Mouse (Mus musculus) neural tube, embryonic 11.5 days (tissue): ENCODE results near the gene Patl2. TPM values are rescaled to one million over a fixed set of nuclear protein-coding genes. Genes with fewer than 3 reads are reported as not detected.

ENCODE experiments used
- ATAC-seq: fragments of 200-750 bp; cut with Nextera tagmentation; 2 replicates; pipeline ENCODE4 v1.8.0; 2017; ENCODE audit warnings: moderate number of reproducible peaks, mild to moderate bottlenecking, moderate TSS enrichment, moderate library complexity; ENCODE audit not compliant: insufficient read depth, low FRiP score, low TSS enrichment
- DNase-seq: peaks from one replicate; pipeline ENCODE4 v3.0.0-alpha.2; 2015; ENCODE audit warnings: low spot score
- H3K27ac ChIP-seq: fragments of 300-500 bp; sonication (generic); 2 replicates; pipeline ENCODE4 v1.5.1; 2014; ENCODE audit warnings: low read depth, mild to moderate bottlenecking, low read length
- H3K27me3 ChIP-seq: fragments of 300-500 bp; sonication (generic); 2 replicates; pipeline ENCODE4 v1.6.1; 2014; ENCODE audit warnings: mild to moderate bottlenecking, low read length, mixed read lengths; ENCODE audit not compliant: control insufficient read depth, insufficient read depth
- H3K36me3 ChIP-seq: fragments of 300-500 bp; sonication (generic); 2 replicates; pipeline ENCODE4 v1.6.1; 2014; ENCODE audit warnings: mild to moderate bottlenecking, low read length, moderate library complexity, mixed read lengths; ENCODE audit not compliant: control insufficient read depth, insufficient read depth
- H3K4me1 ChIP-seq: fragments of 300-500 bp; sonication (generic); 2 replicates; pipeline ENCODE4 v1.6.1; 2014; ENCODE audit warnings: low read length, mixed read lengths; ENCODE audit not compliant: control insufficient read depth, insufficient read depth
- H3K4me2 ChIP-seq: fragments of 300-500 bp; sonication (generic); 2 replicates; pipeline ENCODE4 v1.6.1; 2014; ENCODE audit warnings: low read depth, mild to moderate bottlenecking, moderate library complexity
- H3K4me3 ChIP-seq: fragments of 300-500 bp; sonication (generic); 2 replicates; pipeline ENCODE4 v1.5.1; 2014; ENCODE audit warnings: low read depth, low read length
- H3K9ac ChIP-seq: fragments of 300-500 bp; sonication (generic); 2 replicates; pipeline ENCODE4 v1.6.1; 2014; ENCODE audit warnings: mild to moderate bottlenecking, low read length
- H3K9me3 ChIP-seq: fragments of 300-500 bp; sonication (generic); 2 replicates; pipeline ENCODE4 v1.6.1; 2016; ENCODE audit warnings: low read length; ENCODE audit not compliant: control insufficient read depth
- WGBS: fragments of 180-500 bp; shearing (Covaris S2); extraction: QIAGEN DNeasy Blood & Tissue Kit; methylation state at CpG from one replicate; pipeline ENCODE4 v1.1.7; 2014; 5-methylcytosine and 5-hydroxymethylcytosine counted together
- polyA plus RNA-seq: library from polyadenylated mRNA; unstranded; fragments of >200 nt; fragmentation: Nextera tagmentation; extraction: Ambion mirVana; gene quantifications from 2 replicates; pipeline ENCODE4 v1.2.1, GENCODE M21; 2014

Patl2 gene
- polyA plus RNA-seq, 1 experiment from 2014 or later: not detected

DNA sequence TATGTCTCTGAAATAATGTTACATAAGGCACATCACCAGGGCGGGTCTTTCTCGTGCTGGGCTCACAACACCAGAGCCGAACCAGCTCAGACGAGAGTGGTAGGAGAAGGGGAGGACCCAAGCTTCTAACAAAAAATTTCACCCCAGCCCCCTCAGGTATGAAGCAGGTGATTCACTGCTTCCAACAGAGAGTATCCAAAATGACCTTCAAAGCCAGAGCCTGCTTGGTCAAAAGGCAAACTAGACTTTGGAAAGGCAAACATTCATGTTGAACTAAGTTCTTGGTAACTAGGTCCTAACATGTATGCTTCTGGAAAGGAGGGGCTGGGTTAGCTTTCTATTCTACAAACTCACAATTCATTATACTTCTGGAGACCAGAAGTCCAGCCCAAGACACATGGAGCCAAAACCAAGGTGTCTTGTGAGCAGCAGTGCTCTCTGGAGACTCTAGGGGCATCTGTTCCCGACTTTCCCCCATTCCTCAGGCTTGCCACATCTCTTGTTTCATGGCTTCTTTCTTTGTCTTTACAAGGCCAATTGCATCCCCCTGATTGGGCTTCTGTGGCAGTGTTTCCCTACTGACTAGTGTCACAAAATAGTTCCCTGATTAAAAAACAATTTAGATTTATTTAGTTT, 44.5 kb downstream of the Patl2 start:
- Histone ChIP-seq H3K9ac (no peak overlapping the region), H3K27ac (no peak overlapping the region), H3K27me3 (no peaks in the 10 kb centered on the region), H3K4me3 (no peak overlapping the region), H3K36me3 (no peaks in the 10 kb centered on the region), H3K9me3 (no peaks in the 10 kb centered on the region), H3K4me1 (no peaks in the 10 kb centered on the region), H3K4me2 (no peak overlapping the region)
- 76% methylated on average over 5 of the region's 5 CpGs for WGBS
- ATAC-seq: no peak
- DNase-seq: no peak

DNA sequence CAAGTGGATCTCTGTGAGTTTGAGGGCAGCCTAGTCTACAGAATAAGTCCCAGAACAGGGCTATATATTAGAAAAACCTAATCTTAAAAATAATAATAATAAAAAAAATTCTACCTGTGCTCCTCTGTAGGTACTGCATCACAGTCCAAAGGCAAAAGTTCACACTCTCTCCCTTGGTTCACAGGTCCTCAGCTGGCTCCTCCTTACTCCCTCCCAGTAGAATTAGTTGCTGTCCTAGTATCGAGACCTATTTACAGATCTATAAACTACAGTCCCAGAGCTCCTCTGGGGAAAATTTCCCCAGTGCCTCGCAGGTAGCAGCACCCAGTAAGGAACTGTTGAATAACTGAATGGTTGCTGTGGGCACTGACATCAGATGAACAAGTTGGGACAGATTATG, 45.2 kb downstream of the Patl2 start:
- Histone ChIP-seq H3K4me1 (no peaks in the 10 kb centered on the region), H3K9me3 (no peaks in the 10 kb centered on the region), H3K4me3 (no peak overlapping the region), H3K4me2 (no peak overlapping the region), H3K27ac (no peak overlapping the region), H3K9ac (no peak overlapping the region), H3K36me3 (no peaks in the 10 kb centered on the region), H3K27me3 (no peaks in the 10 kb centered on the region)
- DNase-seq (no peak), ATAC-seq (no peak)
- 76% methylated on average over 2 of the region's 2 CpGs for WGBS

DNA sequence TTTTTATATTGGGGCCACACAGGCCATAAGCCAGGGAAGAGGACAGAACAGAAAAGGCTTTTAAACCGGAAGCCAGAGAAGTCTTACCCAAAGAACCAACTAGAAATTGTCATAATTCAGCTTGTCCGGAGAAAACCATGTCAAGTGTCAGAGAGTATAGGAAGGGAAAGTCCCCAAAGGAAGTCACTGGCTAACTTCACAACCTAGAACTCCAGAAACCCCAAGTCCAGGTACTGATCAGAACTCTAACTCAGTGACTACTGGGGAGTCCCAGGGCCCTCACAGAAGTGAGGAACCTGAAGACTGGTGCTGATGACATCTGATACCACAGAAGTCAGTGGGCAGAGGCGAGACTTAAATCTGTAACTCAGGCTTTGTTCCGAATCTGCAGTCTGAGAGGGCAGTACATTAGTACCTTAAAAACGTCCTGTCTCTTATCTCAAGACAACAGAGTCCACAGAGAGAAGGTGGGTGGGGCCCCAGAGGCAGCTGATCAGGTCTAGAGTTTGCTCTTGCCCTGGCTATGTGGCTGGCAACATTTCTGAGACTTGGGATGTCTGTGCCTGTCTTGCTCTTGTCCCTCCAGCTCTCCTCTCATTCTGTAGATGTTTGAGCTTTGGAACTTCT, 48.0 kb downstream of the Patl2 start:
- ATAC-seq: no peak
- Histone ChIP-seq H3K9ac (no peak overlapping the region), H3K4me3 (no peak overlapping the region), H3K27ac (no peak overlapping the region), H3K4me2 (no peak overlapping the region), H3K27me3 (no peaks in the 10 kb centered on the region), H3K9me3 (no peaks in the 10 kb centered on the region), H3K4me1 (no peaks in the 10 kb centered on the region), H3K36me3 (no peaks in the 10 kb centered on the region)
- WGBS: 64% methylated on average over 5 of the region's 5 CpGs
- DNase-seq: no peak

DNA sequence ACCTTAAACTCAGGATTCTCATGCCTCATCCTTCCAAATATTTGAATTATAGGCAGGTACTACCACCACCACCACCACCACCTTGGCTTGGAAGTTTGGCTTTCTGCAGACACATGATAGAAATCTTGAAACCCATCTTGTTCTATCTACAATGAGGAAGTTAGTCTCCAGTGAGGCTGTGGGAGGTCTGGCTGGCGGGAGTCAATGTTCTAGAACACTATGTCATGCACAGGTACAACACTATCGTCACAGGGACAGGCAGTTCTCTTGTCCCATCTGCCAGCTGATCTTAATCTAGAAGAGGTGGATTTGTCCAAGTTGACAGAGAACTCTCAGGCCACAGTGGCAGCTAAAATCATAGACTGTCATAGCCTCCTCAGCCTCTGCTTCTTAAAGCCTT, 53.4 kb downstream of the Patl2 start:
- Histone ChIP-seq H3K9ac (no peak overlapping the region), H3K4me2 (no peak overlapping the region), H3K9me3 (no peaks in the 10 kb centered on the region), H3K27ac (no peak overlapping the region), H3K36me3 (no peaks in the 10 kb centered on the region), H3K4me3 (no peak overlapping the region), H3K4me1 (no peaks in the 10 kb centered on the region), H3K27me3 (no peaks in the 10 kb centered on the region)
- DNase-seq (no peak), ATAC-seq (no peak)
- 83% methylated on average over 2 of the region's 2 CpGs for WGBS

DNA sequence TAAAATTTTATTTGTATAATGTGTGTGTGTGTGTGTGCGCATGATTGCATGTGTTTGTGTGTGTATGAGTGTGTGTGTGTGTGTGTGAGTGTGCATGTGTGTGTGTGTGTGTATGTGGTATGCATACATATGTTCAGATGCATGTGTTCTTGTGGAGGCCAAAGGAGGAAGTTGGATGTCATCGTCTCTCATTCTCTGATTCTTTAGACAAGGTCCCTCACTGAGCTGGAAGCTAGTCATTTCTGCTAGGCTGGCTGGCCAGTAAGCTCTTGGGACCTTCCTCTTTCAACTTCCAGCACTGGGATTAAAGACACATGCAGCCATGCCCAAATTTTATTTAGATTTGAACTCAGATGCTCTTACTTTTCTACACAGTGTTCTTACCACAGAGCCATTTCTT, 53.9 kb downstream of the Patl2 start:
- Histone ChIP-seq H3K27me3 (no peaks in the 10 kb centered on the region), H3K9ac (no peak overlapping the region), H3K4me3 (no peak overlapping the region), H3K9me3 (no peaks in the 10 kb centered on the region), H3K27ac (no peak overlapping the region), H3K4me1 (no peaks in the 10 kb centered on the region), H3K4me2 (no peak overlapping the region), H3K36me3 (no peaks in the 10 kb centered on the region)
- no peak for DNase-seq
- WGBS: 90% methylated on average over 2 of the region's 2 CpGs
- no peak for ATAC-seq

DNA sequence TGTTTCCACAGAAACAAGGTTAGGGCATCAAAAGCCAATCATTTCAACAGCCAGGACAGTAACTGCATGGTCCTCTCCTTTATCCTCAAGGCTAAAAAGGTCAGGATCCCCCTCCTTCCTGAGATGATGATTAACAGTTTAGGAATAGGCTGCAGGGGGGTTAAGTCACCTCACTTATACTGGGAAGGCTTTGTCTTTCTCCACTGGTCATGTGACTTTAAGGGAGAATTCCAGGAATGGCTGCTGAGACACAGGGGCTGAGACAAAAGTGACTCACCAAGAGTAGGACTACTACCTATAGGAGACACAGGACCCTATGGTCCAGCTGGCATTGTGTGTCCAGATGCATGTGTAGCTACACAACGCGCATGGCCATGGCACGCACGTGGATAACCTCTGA, 58.4 kb downstream of the Patl2 start:
- Histone ChIP-seq H3K36me3 (no peaks in the 10 kb centered on the region), H3K4me1 (no peaks in the 10 kb centered on the region), H3K27ac (no peak overlapping the region), H3K27me3 (no peaks in the 10 kb centered on the region), H3K4me3 (no peak overlapping the region), H3K9ac (no peak overlapping the region), H3K9me3 (no peaks in the 10 kb centered on the region), H3K4me2 (no peak overlapping the region)
- ATAC-seq: no peak
- 90% methylated on average over 4 of the region's 4 CpGs for WGBS
- no peak for DNase-seq

DNA sequence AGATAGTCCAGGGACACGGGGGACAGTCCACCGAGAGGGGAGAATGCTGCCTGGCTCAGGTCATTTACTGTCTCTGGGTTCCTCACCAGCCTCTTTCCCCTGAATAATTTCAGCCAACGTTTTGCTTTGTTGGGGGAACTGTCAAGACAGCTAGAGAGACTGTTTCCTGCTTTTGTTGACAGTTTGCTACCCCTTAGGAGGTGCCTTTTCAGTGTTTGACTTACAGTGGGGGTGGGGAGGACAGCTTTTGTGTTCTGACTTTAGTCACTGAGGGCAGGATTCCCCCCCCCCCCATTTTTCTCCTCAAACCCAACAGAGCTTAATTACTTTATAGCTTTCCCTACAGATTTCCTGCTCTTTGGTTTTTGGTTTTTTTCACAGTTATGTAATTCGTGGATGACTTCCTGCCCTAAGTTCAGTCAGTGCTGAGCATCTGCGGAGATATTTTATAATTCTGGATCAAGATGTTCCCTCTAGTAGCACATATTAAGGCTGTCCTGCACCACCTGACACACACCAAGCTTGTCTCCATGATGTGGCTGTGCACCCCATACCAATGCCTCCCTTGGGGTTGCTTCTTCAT, 59.1 kb downstream of the Patl2 start:
- Histone ChIP-seq H3K27me3 (no peaks in the 10 kb centered on the region), H3K9ac (no peak overlapping the region), H3K9me3 (no peaks in the 10 kb centered on the region), H3K36me3 (no peaks in the 10 kb centered on the region), H3K27ac (no peak overlapping the region), H3K4me2 (no peak overlapping the region), H3K4me3 (no peak overlapping the region), H3K4me1 (no peaks in the 10 kb centered on the region)
- DNase-seq: no peak
- ATAC-seq: no peak
- 25% methylated on average over 5 of the region's 5 CpGs for WGBS

DNA sequence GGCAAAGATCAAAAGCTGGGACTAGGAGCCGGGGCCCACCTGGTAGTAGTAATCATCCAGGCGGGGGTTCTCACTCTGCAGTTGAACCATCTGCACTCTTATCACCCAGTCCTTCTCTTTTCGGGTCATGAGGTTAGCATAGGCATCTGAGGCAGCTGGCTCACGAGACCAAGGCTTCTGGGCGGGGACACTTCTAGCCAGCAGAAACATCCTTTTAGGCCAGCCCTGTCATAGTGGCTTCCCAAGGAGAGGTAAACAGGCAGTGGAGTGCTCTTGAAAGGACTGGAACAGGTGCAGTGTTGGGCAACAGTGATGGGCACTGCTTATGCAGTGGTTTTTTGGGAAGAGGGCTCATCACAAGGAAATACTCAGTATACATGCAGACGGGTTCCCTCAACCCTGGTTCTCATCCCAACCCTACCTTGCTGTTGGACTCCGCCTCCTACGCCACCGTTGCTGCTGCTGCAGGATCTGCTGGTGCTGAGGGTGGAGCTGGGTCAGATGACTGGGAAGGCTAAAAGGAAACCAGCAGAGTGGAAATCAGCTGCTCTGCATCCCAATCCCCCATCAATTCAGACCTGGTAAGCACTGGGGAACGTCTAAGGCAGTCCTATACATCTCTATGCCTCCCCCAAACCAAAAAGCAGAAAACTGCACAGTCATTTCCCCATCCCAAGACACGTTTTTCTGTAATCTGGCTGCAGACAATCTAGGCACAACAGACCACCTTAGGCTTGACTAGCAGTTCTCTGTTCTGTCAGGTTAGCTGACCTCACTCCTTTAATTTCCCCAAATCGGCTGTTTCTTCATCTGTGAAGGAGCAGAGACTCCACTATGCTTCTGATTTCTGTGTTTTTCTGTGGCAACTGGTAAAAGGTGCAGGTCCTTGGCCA, 60.1 kb downstream of the Patl2 start:
- DNase-seq: no peak
- Histone ChIP-seq H3K4me1 (no peaks in the 10 kb centered on the region), H3K4me2 (no peak overlapping the region), H3K9me3 (no peaks in the 10 kb centered on the region), H3K9ac (no peak overlapping the region), H3K36me3 (no peaks in the 10 kb centered on the region), H3K4me3 (no peak overlapping the region), H3K27ac (no peak overlapping the region), H3K27me3 (no peaks in the 10 kb centered on the region)
- WGBS: 53% methylated on average over 12 of the region's 12 CpGs
- no peak for ATAC-seq
